Mouse (Mus musculus) kidney, embryonic 16.5 days (tissue): ENCODE measurements around the gene Epor. TPM values are rescaled to one million over a fixed set of nuclear protein-coding genes. Genes with fewer than 3 reads are reported as not detected.
A peak's percentile ranks its signal among the peaks of the same experiment; 100 is the strongest.

ENCODE experiments used
- ATAC-seq: fragments of 200-750 bp; cut with Nextera tagmentation; 2 replicates; pipeline ENCODE4 v1.8.0; 2017; ENCODE audit warnings: moderate TSS enrichment; ENCODE audit not compliant: low FRiP score, low TSS enrichment
- H3K27ac ChIP-seq: fragments of 300-500 bp; sonication (generic); 2 replicates; pipeline ENCODE4 v1.5.1; 2014; ENCODE audit warnings: low read length
- H3K27me3 ChIP-seq: fragments of 300-500 bp; sonication (generic); 2 replicates; pipeline ENCODE4 v1.6.1; 2014; ENCODE audit warnings: low read length, control low read depth, mixed read lengths; ENCODE audit not compliant: insufficient read depth
- H3K36me3 ChIP-seq: fragments of 300-500 bp; sonication (generic); 2 replicates; pipeline ENCODE4 v1.6.1; 2014; ENCODE audit warnings: low read length, control low read depth, mixed read lengths; ENCODE audit not compliant: insufficient read depth
- H3K4me1 ChIP-seq: fragments of 300-500 bp; sonication (generic); 2 replicates; pipeline ENCODE4 v1.6.1; 2014; ENCODE audit warnings: low read length, control low read depth, mixed read lengths; ENCODE audit not compliant: insufficient read depth
- H3K4me2 ChIP-seq: fragments of 300-500 bp; sonication (generic); replicated peaks from 2 replicates; pipeline ENCODE4 v1.6.1; 2014; ENCODE audit warnings: low read depth, low read length
- H3K4me3 ChIP-seq: fragments of 300-500 bp; sonication (generic); 2 replicates; pipeline ENCODE4 v1.5.1; 2014; ENCODE audit warnings: mild to moderate bottlenecking, low read length
- H3K9ac ChIP-seq: fragments of 300-500 bp; sonication (generic); replicated peaks from 2 replicates; pipeline ENCODE4 v1.6.1; 2014; ENCODE audit warnings: low read length
- H3K9me3 ChIP-seq: fragments of 300-500 bp; sonication (generic); 2 replicates; pipeline ENCODE4 v1.6.1; 2016; ENCODE audit warnings: low read length, control low read depth
- WGBS: fragments of 180-500 bp; shearing (Covaris S2); extraction: QIAGEN DNeasy Blood & Tissue Kit; methylation state at CpG from one replicate; pipeline ENCODE4 v1.1.7; 2014; 5-methylcytosine and 5-hydroxymethylcytosine counted together
- polyA plus RNA-seq: library from polyadenylated mRNA; unstranded; fragments of >200 nt; fragmentation: Nextera tagmentation; extraction: Ambion mirVana; gene quantifications from 2 replicates; pipeline ENCODE4 v1.2.1, GENCODE M21; 2015

The Epor gene
- polyA plus RNA-seq, 1 experiment from 2014 or later: 15.7 TPM

DNA sequence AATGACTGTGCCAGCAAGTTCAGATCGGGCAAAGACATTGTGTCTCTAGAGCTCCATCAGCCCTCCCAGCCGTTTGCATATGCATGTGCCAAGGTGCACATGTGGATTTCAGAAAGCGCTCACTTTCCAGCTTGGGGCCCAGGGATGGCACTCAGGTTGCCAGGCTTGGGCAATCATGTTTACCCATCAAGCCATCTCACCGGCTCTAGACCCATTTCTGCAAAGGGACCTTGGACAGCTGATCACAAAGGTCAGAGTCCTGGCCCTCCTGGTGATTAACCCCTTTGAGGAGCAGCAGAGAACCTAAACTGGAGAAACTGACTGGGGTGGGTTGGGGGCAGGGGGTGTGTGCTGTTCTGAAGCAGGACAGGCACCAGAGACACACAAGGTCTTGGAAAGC, 28.9 kb upstream of the Epor start:
- Histone ChIP-seq H3K9ac (no peak overlapping the region), H3K4me2 (no peak overlapping the region), H3K27me3 (peaks cover 47% of the 10 kb centered on the region), H3K4me1 (peaks cover 24% of the 10 kb centered on the region), H3K36me3 (no peaks in the 10 kb centered on the region), H3K4me3 (no peak overlapping the region), H3K27ac (no peak overlapping the region), H3K9me3 (no peaks in the 10 kb centered on the region)
- no peak for ATAC-seq
- 75% methylated on average over 4 of the region's 4 CpGs for WGBS

DNA sequence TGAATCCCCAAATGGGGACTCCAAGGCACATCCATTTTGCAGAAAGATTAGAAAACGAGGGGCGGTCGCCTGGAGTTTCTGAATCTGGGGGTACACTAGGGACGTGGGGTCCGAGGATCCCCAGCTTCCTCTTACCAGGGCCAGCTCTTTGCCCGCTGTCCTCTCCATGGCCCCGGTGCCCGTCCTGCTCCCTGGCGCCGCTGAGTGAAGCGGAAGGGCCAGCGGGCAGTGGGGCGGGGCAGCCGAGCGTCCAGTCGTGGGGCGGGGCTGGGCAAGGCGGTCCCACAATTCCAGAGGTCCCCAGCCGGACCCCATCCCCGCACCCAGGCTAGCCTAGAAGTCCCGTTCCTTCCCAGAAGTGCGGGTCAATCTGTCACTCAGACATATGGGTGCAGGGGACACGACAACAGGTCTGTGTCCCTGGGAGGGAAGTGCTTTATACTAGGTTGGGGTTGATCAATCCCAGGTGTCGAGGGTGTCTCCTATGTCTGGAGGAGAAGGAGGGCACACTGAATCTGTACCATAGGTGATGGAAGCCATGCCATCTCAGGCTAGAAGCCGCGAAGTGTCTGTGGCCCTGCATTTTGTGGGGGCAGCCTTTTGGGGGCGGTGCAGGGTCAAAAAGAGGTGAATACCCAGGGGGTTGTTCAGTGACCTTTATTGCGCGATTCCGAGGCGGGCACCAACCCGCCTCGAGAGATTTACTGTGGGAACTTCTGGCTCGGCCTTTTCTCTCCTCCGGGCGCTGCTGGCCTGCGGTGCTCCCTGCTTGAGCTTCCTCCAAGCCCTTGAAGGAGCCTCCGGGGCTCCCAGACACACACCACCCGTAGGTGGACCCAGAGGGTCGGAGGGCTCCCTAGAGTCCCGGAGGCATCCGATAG, 26.2 kb upstream of the Epor start, which contains the start of gene Rgl3:
Rgl3 (minus strand) TSS at position 217 of the 881 bp plus-strand sequence.
- WGBS: under 1% methylated on average over 41 of the region's 42 CpGs
- H3K27ac ChIP-seq: peak within 1 kb of the TSS; percentile 73

DNA sequence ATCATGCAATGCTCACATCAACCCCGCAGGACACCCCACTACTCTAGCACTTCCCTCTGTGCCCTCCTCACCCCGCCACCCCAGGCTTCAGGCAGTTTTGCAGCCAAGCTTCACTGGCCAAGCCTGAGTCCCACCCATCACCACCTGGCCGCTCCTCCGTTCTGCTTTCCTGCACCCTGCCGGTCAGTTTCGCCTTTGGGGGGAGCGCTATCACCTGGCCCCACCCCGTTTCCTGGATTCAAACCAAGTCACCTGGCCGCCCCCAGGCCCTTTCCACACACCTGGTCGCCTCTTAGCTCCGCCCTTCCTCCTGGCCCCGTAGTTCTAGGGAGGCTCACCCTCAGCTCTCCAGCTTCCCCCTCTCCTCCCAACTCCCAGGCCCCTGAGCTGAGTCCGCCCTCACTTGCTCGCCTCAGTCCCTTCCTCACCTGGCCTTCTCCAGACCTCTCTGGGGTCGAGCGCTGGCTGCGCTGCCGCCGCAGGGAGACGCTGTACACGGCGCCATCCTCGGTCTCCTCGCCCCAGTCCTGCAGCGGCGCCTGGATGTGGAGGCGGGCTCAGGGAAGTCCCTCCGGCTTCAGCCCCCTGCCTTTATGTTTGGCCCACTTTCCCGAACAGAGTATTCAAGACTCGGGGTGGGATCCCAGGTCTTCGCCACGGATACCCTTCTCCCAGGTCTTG, 25.3 kb upstream of the Epor start:
- peak overlapping the region; percentile 86 for H3K4me2 ChIP-seq
- ATAC-seq: peak; percentile 83
- H3K9ac ChIP-seq: peak overlapping the region; percentile 74
- 2% methylated on average over 32 of the region's 32 CpGs for WGBS
- H3K4me3 ChIP-seq: peak overlapping the region; percentile 54
- peak overlapping the region; percentile 73 for H3K27ac ChIP-seq
- no peaks in the 10 kb centered on the region for H3K9me3 ChIP-seq
- H3K27me3 ChIP-seq: peaks cover 53% of the 10 kb centered on the region
- H3K4me1 ChIP-seq: peaks cover 24% of the 10 kb centered on the region
- H3K36me3 ChIP-seq: no peaks in the 10 kb centered on the region

More for the DNA sequence above, 26.2 kb upstream of the Epor start, which contains the start of gene Rgl3:
- peak within 1 kb of the TSS; percentile 74 for H3K9ac ChIP-seq
- ATAC-seq: peak; percentile 76
- peak within 1 kb of the TSS; percentile 54 for H3K4me3 ChIP-seq
- no peaks in the 10 kb centered on the region for H3K9me3 ChIP-seq
- H3K27me3 ChIP-seq: peaks cover 53% of the 10 kb centered on the region
- H3K36me3 ChIP-seq: no peaks in the 10 kb centered on the region
- H3K4me2 ChIP-seq: peak within 1 kb of the TSS; percentile 86
- H3K4me1 ChIP-seq: peaks cover 24% of the 10 kb centered on the region

GRCm38 (mm10) chr9:21987592-21988342, 24.5 kb upstream of the Epor start:
- Histone ChIP-seq H3K9ac (peak overlapping the region; percentile 40; the same call in 1 of the 2 replicates), H3K9me3 (no peaks in the 10 kb centered on the region), H3K27ac (no peak overlapping the region), H3K4me1 (peaks cover 24% of the 10 kb centered on the region), H3K27me3 (peaks cover 53% of the 10 kb centered on the region), H3K4me3 (peak overlapping the region; percentile 54), H3K4me2 (peak overlapping the region; percentile 86), H3K36me3 (no peaks in the 10 kb centered on the region)
- WGBS: 8% methylated on average over 36 of the region's 36 CpGs
- no peak for ATAC-seq

DNA sequence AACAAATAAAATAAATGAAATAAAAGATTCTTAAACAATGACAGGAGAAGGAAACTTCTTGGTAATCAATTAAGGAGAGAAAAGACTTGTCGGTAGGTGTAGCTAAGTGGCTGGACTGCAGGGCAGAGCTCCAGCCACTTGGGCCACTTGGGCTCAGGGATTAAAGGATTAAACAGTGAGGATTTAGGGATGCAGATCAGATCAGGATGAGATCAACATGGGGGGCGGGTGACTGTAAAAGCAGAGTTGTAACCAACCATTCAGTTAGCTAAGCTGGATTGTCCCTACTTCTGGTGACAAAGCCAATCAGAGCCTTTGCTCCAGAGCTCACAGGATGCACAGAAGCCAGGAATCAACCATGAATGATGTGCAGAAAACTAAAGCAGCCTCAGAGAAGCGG, 20.6 kb upstream of the Epor start:
- 37% methylated on average over 3 of the region's 3 CpGs for WGBS

GRCm38 (mm10) chr9:21978398-21979128, 15.3 kb upstream of the Epor start:
- Histone ChIP-seq H3K9ac (no peak overlapping the region), H3K9me3 (no peaks in the 10 kb centered on the region), H3K36me3 (peaks cover 17% of the 10 kb centered on the region), H3K4me1 (no peaks in the 10 kb centered on the region), H3K4me2 (no peak overlapping the region), H3K27me3 (no peaks in the 10 kb centered on the region), H3K27ac (no peak overlapping the region), H3K4me3 (no peak overlapping the region)
- 71% methylated on average over 4 of the region's 4 CpGs for WGBS
- ATAC-seq: peak; percentile 81

More for the DNA sequence above, 20.6 kb upstream of the Epor start:
- peaks cover 11% of the 10 kb centered on the region for H3K36me3 ChIP-seq
- H3K4me3 ChIP-seq: no peak overlapping the region
- H3K9ac ChIP-seq: no peak overlapping the region
- H3K4me1 ChIP-seq: peaks cover 11% of the 10 kb centered on the region
- H3K27me3 ChIP-seq: peaks cover 23% of the 10 kb centered on the region
- H3K4me2 ChIP-seq: no peak overlapping the region
- no peaks in the 10 kb centered on the region for H3K9me3 ChIP-seq
- no peak for ATAC-seq
- H3K27ac ChIP-seq: no peak overlapping the region

DNA sequence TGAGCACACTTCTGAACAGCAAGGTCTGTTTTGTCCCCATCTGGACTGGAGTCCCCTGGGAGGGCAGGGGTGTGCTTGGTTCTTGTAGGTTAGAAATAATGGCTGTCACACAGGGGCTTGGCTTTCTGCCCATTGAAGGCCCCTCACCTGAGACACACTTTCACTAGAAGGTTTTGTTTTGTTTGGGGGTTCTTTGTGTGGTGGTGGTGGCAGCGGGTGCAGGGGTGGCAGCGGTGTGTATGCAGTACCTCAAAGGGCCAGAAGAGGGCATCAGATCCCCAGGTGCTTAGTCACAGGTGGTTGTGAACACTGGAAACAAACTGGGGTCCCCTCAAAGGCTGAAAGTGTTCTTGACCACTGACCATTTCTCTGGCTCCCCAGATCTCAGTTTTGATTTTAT, 14.7 kb upstream of the Epor start:
- H3K4me1 ChIP-seq: no peaks in the 10 kb centered on the region
- 27% methylated on average over 2 of the region's 2 CpGs for WGBS
- peaks cover 17% of the 10 kb centered on the region for H3K36me3 ChIP-seq
- no peak overlapping the region for H3K4me2 ChIP-seq
- no peak overlapping the region for H3K9ac ChIP-seq
- ATAC-seq: no peak
- no peaks in the 10 kb centered on the region for H3K27me3 ChIP-seq
- H3K27ac ChIP-seq: no peak overlapping the region
- no peak overlapping the region for H3K4me3 ChIP-seq
- no peaks in the 10 kb centered on the region for H3K9me3 ChIP-seq

DNA sequence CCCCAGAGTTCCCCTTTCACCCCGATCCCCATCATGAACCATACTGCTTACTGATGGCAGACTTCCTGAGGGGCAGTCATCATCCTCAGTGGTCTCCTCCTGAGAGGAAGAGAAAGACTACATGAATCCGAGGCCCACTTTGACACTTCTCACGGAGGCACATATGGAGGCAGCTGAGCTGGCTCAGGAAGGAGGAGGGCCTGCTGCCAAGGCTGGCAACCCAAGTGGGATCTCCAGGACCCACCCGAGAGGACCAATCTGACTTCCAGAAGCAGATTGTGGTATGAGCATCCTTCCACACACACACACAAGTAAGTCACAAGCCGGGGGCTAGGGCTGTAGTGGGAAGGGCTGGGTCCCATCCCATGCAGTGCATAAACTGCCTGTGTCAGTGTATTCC, 14.0 kb upstream of the Epor start:
- H3K4me1 ChIP-seq: no peaks in the 10 kb centered on the region
- 87% methylated on average over 5 of the region's 5 CpGs for WGBS
- no peaks in the 10 kb centered on the region for H3K27me3 ChIP-seq
- peaks cover 20% of the 10 kb centered on the region for H3K36me3 ChIP-seq
- H3K9ac ChIP-seq: no peak overlapping the region
- H3K4me2 ChIP-seq: no peak overlapping the region
- no peaks in the 10 kb centered on the region for H3K9me3 ChIP-seq
- H3K4me3 ChIP-seq: no peak overlapping the region
- no peak for ATAC-seq
- H3K27ac ChIP-seq: no peak overlapping the region

GRCm38 (mm10) chr9:21976626-21977175, 13.4 kb upstream of the Epor start:
- no peak overlapping the region for H3K9ac ChIP-seq
- no peaks in the 10 kb centered on the region for H3K27me3 ChIP-seq
- H3K4me3 ChIP-seq: no peak overlapping the region
- peaks cover 20% of the 10 kb centered on the region for H3K36me3 ChIP-seq
- ATAC-seq: no peak
- H3K4me2 ChIP-seq: no peak overlapping the region
- H3K27ac ChIP-seq: no peak overlapping the region
- no peaks in the 10 kb centered on the region for H3K4me1 ChIP-seq
- H3K9me3 ChIP-seq: no peaks in the 10 kb centered on the region
- WGBS: 86% methylated on average over 10 of the region's 10 CpGs
